Comparison of ENCODE assay signal across 8 mouse cellular contexts in genomic region chr17:5138641-5139205, GRCm38 (mm10).
DNase-seq lines count a peak whose midpoint lies in the region; ATAC-seq lines count a peak whose summit lies in the region.

No protein-coding gene starts in this region.

- H3K36me3 ChIP-seq in forebrain, embryonic 10.5 days (replicated peaks) = 0 out of 2 replicates have a peak, but pooled peaks cover 4% of the 10 kb centered on the region
- no peaks in the 10 kb centered on the region for H3K36me3 ChIP-seq in heart, embryonic 16.5 days (ENCODE audit: control insufficient read depth, insufficient read depth)
- H3K36me3 ChIP-seq in liver, embryonic 15.5 days (replicated peaks) = no peaks in the 10 kb centered on the region
- H3K36me3 ChIP-seq in neural tube, embryonic 12.5 days = no peaks in the 10 kb centered on the region

- peak overlapping the region; percentile 15; the same call in 1 of the 2 replicates for H3K4me2 ChIP-seq in heart, embryonic 16.5 days (ENCODE audit: low read depth, low read length)
- H3K4me2 ChIP-seq in liver, embryonic 15.5 days = 0 out of 2 replicates have a peak overlapping the region, but pooled peaks have one; percentile 10
- peak overlapping the region; percentile 45 for H3K4me2 ChIP-seq in neural tube, embryonic 12.5 days (replicated peaks)

- H3K27me3 ChIP-seq in forebrain, embryonic 10.5 days (ENCODE audit: poor library complexity, severe bottlenecking) = no peaks in the 10 kb centered on the region
- H3K27me3 ChIP-seq in heart, embryonic 16.5 days (ENCODE audit: control insufficient read depth, insufficient read depth, low read length) = no peaks in the 10 kb centered on the region
- no peaks in the 10 kb centered on the region for H3K27me3 ChIP-seq in liver, embryonic 15.5 days
- H3K27me3 ChIP-seq in neural tube, embryonic 12.5 days (replicated peaks) = no peaks in the 10 kb centered on the region

- ATAC-seq in CD4-positive, CD25-positive, alpha-beta regulatory T cell, adult 4 months = peak; percentile 89
- peak; percentile 65 for ATAC-seq in heart, embryonic 16.5 days (replicated peaks; ENCODE audit: extremely low read depth, insufficient read depth, low FRiP score)
- ATAC-seq in liver, embryonic 15.5 days (ENCODE audit: insufficient read depth) = peak; percentile 51
- peak; percentile 89 for ATAC-seq in neural tube, embryonic 12.5 days (ENCODE audit: low FRiP score, low read depth)

- H3K27ac ChIP-seq in forebrain, embryonic 10.5 days = peak overlapping the region; percentile 65
- H3K27ac ChIP-seq in heart, embryonic 16.5 days (ENCODE audit: low read length) = peak overlapping the region; percentile 65
- H3K27ac ChIP-seq in liver, embryonic 15.5 days (replicated peaks) = peak overlapping the region; percentile 62
- H3K27ac ChIP-seq in neural tube, embryonic 12.5 days = peak overlapping the region; percentile 50

- 53% methylated on average over 8 of the region's 8 CpGs for WGBS in forebrain, embryonic 10.5 days
- WGBS in heart, embryonic 16.5 days = 35% methylated on average over 8 of the region's 8 CpGs
- WGBS in liver, embryonic 15.5 days (ENCODE audit: insufficient replicate concordance) = 28% methylated on average over 8 of the region's 8 CpGs
- WGBS in neural tube, embryonic 12.5 days = 12% methylated on average over 8 of the region's 8 CpGs

- no peaks in the 10 kb centered on the region for H3K9me3 ChIP-seq in forebrain, embryonic 10.5 days
- H3K9me3 ChIP-seq in heart, embryonic 16.5 days (replicated peaks; ENCODE audit: control insufficient read depth, low read length) = no peaks in the 10 kb centered on the region
- no peaks in the 10 kb centered on the region for H3K9me3 ChIP-seq in liver, embryonic 15.5 days (replicated peaks)
- H3K9me3 ChIP-seq in neural tube, embryonic 12.5 days = no peaks in the 10 kb centered on the region

- H3K4me3 ChIP-seq in forebrain, embryonic 10.5 days = no peak overlapping the region
- H3K4me3 ChIP-seq in heart, embryonic 16.5 days (ENCODE audit: low read length) = no peak overlapping the region
- H3K4me3 ChIP-seq in liver, embryonic 15.5 days (replicated peaks) = no peak overlapping the region
- no peak overlapping the region for H3K4me3 ChIP-seq in neural tube, embryonic 12.5 days

- H3K9ac ChIP-seq in heart, embryonic 16.5 days (ENCODE audit: low read length) = no peak overlapping the region
- no peak overlapping the region for H3K9ac ChIP-seq in liver, embryonic 15.5 days
- H3K9ac ChIP-seq in neural tube, embryonic 12.5 days = no peak overlapping the region

- DNase-seq in adrenal gland, adult 2 months = peak; percentile 78
- DNase-seq in forebrain, embryonic 10.5 days (ENCODE audit: extremely low spot score, low spot score) = peak; percentile 51
- DNase-seq in kidney, postnatal 25 days = peak; percentile 71 to 75
- no peak for DNase-seq in cerebellum, adult 9-11 months

- H3K4me1 ChIP-seq in forebrain, embryonic 10.5 days = peaks cover 54% of the 10 kb centered on the region
- H3K4me1 ChIP-seq in heart, embryonic 16.5 days (ENCODE audit: control insufficient read depth, insufficient read depth, low read length) = peaks cover 24% of the 10 kb centered on the region
- H3K4me1 ChIP-seq in liver, embryonic 15.5 days (replicated peaks) = peaks cover 37% of the 10 kb centered on the region
- H3K4me1 ChIP-seq in neural tube, embryonic 12.5 days = peaks cover 39% of the 10 kb centered on the region
